Mouse (Mus musculus) forebrain, embryonic 10.5 days (tissue): ENCODE data around the gene Tedc1. TPM values are rescaled to one million over a fixed set of nuclear protein-coding genes. Genes with fewer than 3 reads are reported as not detected.

Source experiments
- DNase-seq: peaks from one replicate; pipeline ENCODE4 v3.0.0-alpha.2; 2017; ENCODE audit warnings: low spot score; ENCODE audit errors: extremely low spot score
- H3K27ac ChIP-seq: fragments of 300-500 bp; sonication (generic); 2 replicates; pipeline ENCODE4 v1.5.1; 2016; ENCODE audit warnings: mild to moderate bottlenecking
- H3K27me3 ChIP-seq: fragments of 300-500 bp; sonication (generic); 2 replicates; pipeline ENCODE4 v1.6.1; 2016; ENCODE audit warnings: mild to moderate bottlenecking; ENCODE audit not compliant: poor library complexity, severe bottlenecking
- H3K36me3 ChIP-seq: fragments of 300-500 bp; sonication (generic); replicated peaks from 2 replicates; pipeline ENCODE4 v1.6.1; 2016; ENCODE audit warnings: mild to moderate bottlenecking, moderate library complexity
- H3K4me1 ChIP-seq: fragments of 300-500 bp; sonication (generic); 2 replicates; pipeline ENCODE4 v1.6.1; 2016
- H3K4me3 ChIP-seq: fragments of 300-500 bp; sonication (generic); 2 replicates; pipeline ENCODE4 v1.5.1; 2016; ENCODE audit warnings: mild to moderate bottlenecking, moderate library complexity
- H3K9me3 ChIP-seq: fragments of 300-500 bp; sonication (generic); 2 replicates; pipeline ENCODE4 v1.6.1; 2016; ENCODE audit warnings: mild to moderate bottlenecking, moderate library complexity
- WGBS: fragments of 180-500 bp; shearing (Covaris S2); methylation state at CpG from one replicate; pipeline ENCODE4 v1.1.7; 2016; 5-methylcytosine and 5-hydroxymethylcytosine counted together
- polyA plus RNA-seq: library from polyadenylated mRNA; unstranded; fragments of >200 nt; fragmentation: Nextera tagmentation; extraction: Ambion mirVana; gene quantifications from 2 replicates; pipeline ENCODE4 v1.2.1, GENCODE M21; 2016

The Tedc1 gene
- polyA plus RNA-seq, 1 experiment from 2014 or later: 66.4 TPM

DNA sequence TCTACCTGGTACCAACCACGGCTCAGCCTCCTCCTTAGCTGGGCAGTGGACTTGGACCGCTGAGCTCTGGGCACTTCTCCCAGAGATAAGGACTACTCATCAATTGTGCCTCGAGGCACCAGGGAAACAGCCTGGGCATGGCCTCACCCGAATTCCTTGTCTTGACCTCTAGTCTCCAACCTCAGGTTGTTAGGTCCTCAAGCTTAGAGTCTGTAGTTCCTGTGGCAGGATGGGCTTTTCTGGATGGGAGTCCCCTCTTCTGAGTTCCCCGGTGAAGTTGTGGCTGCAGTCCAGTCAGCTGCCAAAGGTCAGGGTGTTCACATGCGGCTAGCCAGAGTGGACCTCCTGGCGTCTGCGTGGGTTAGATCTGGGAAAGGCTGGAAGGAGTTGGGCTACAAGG is 5.2 kb upstream of the Tedc1 start:
- no peaks in the 10 kb centered on the region for H3K9me3 ChIP-seq
- peaks cover 90% of the 10 kb centered on the region for H3K27me3 ChIP-seq
- no peak overlapping the region for H3K27ac ChIP-seq
- peaks cover 63% of the 10 kb centered on the region for H3K4me1 ChIP-seq
- H3K4me3 ChIP-seq: no peak overlapping the region
- H3K36me3 ChIP-seq: no peaks in the 10 kb centered on the region
- DNase-seq: no peak
- WGBS: 82% methylated on average over 8 of the region's 8 CpGs

DNA sequence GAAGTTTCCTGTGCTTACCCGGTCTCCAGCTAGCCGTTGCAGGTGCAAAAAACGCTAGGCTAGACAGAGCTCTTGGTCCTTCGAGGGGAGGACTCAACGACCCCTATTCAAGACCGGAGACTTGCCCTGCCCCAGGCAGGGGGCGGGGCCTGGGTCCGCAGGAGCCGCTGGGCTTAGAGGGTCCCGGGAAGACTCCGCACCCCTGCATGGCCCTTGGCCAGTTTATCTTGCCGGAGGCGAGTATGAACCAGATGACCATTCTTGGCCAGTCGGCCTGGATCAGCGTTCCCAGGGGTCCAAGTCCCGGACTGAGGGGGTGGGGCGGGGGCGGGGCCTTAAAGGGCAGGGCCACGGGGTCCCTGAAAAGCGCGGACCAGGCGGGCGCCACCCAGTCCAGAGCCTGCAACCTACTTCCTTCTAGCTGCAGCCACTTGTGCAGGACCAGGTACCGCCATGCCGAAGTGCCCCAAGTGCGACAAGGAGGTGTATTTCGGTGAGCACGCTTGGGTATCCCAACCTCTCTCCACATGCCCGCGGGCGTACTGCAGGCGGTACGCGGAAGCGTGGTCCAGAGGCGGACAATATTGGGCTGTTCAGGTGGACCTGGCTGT is 4.5 kb upstream of the Tedc1 start:
- Histone ChIP-seq H3K4me3 (peak overlapping the region; percentile 63), H3K4me1 (peaks cover 59% of the 10 kb centered on the region), H3K9me3 (no peaks in the 10 kb centered on the region), H3K36me3 (no peaks in the 10 kb centered on the region), H3K27ac (peak overlapping the region; percentile 78), H3K27me3 (peaks cover 83% of the 10 kb centered on the region)
- under 1% methylated on average over 36 of the region's 36 CpGs for WGBS
- peak; percentile 58 for DNase-seq

DNA sequence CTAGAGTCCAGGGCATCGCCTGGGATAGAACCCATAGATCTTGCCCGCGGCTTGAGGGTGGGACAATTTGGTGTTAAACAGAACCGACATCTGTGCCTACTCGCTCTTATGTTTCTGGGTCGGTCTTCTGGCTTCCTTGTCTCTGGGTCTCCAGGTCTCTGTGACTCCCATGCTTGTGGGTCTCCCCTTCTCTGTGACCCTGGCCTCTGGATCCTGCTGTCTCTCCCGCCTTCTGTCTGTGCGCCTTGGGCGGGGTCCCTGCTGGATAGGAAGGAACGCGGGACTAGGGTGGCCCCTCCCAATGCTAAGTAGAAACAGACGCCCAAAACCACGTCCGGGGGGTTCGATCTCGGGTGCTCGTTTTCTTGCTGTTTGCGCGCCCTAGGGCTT is 4.0 kb upstream of the Tedc1 start:
- Histone ChIP-seq H3K27me3 (peaks cover 78% of the 10 kb centered on the region), H3K27ac (peak overlapping the region; percentile 78), H3K4me3 (peak overlapping the region; percentile 63), H3K9me3 (no peaks in the 10 kb centered on the region), H3K36me3 (no peaks in the 10 kb centered on the region), H3K4me1 (peaks cover 62% of the 10 kb centered on the region)
- 23% methylated on average over 19 of the region's 19 CpGs for WGBS
- DNase-seq: no peak

DNA sequence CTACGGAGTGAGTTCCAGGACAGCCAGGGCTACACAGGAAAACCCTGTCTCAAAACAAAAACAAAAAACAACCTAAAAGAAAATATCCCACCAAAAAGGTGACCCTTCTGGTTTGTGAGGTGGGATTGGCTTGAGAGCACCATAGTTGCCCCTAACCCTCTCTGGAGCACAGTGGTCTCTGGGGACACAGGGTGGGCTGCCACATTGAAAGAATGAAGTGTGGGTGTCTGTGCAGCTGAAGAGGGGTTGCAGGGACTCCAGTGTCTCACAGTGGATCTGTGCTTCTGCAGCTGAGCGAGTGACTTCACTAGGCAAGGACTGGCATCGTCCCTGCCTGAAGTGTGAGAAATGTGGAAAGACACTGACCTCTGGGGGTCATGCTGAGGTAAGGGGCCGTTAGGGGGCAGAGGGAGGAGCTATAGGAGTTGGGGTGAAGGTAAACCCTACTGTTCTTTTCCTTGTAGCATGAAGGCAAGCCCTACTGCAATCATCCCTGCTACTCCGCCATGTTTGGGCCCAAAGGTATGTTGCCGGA is 3.2 kb upstream of the Tedc1 start:
- no peak overlapping the region for H3K4me3 ChIP-seq
- H3K4me1 ChIP-seq: peaks cover 64% of the 10 kb centered on the region
- peaks cover 70% of the 10 kb centered on the region for H3K27me3 ChIP-seq
- no peaks in the 10 kb centered on the region for H3K9me3 ChIP-seq
- H3K27ac ChIP-seq: no peak overlapping the region
- WGBS: 84% methylated on average over 6 of the region's 6 CpGs
- H3K36me3 ChIP-seq: peaks cover 6% of the 10 kb centered on the region
- no peak for DNase-seq

DNA sequence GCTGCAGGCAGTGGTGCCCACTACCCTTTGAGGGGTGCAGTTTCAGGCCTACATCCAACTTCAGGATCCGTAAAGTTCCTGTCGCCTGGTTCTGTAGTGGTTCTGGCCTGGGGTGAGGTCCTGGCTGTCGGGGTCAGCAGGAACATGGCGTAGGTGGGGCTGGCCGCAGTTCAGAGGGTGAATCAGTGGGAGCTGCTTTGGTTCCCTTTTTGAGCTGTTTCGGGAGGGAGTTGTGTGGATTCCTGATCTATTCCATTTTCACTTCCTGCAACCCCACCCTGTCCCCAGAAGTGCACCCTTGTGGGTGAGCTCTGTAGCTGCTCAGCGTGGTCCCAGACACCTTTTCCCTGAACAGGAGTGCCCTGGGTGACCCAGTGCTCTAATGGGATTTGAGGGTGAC is 2.2 kb upstream of the Tedc1 start:
- DNase-seq: no peak
- Histone ChIP-seq H3K27ac (no peak overlapping the region), H3K36me3 (peaks cover 12% of the 10 kb centered on the region), H3K4me3 (no peak overlapping the region), H3K4me1 (peaks cover 57% of the 10 kb centered on the region), H3K9me3 (no peaks in the 10 kb centered on the region), H3K27me3 (peaks cover 61% of the 10 kb centered on the region)
- WGBS: 91% methylated on average over 7 of the region's 7 CpGs

DNA sequence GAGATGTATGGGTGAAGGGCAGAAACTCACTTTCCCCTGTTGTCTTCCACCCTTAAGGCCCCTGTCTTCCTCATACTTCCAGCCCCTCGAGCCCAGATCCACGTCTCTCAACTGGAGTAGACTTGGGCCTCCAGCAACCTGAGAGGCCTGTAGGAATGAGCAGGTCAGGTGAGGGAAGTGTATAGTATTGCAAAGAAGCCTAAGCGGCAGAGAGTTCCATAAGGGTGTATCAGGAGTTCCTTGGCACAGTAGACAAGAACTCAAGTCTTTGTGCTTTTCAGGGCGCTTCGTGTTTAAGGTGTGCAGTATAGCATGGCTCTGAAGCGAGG is 1.5 kb upstream of the Tedc1 start:
- Histone ChIP-seq H3K36me3 (peaks cover 19% of the 10 kb centered on the region), H3K4me1 (peaks cover 51% of the 10 kb centered on the region), H3K27me3 (peaks cover 53% of the 10 kb centered on the region), H3K4me3 (peak overlapping the region; percentile 80; the same call in 1 of the 2 replicates), H3K27ac (peak overlapping the region; percentile 87; the same call in 1 of the 2 replicates), H3K9me3 (no peaks in the 10 kb centered on the region)
- WGBS: 80% methylated on average over 6 of the region's 6 CpGs
- DNase-seq: no peak

DNA sequence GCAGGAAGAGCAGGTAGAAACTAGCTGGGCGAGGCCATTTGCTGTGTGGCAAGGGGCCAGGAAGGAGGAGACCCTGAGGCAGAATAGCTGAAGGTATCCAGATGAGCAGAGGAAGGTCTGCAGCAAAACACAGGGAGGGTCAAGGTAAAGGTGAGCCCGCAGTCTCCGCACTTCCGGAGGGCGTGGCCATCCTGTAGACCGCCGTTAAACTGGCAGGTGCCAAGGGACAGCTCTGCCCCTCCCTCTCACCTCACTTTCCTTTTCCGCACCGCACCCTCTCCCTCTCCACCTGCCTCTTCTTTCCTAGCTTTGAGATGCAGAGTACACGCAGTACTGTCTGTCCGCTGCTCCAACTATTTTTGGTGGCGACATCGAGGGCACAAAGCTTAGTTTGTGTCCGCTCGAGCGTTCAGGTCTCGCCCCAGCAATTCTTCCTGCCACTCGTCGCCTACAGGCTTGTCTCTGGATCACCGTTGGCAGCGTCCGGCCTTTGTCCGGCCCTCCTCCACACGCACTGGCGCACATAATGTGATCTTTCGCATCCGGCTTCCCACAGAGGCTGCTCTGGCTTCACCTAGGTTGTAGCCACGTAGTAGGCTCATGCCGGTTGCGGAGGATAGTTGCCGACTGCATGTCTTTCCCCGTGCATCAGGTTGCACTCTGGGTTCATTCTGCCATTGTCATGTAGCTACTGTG is 997 bp upstream of the Tedc1 start:
- H3K27me3 ChIP-seq: peaks cover 48% of the 10 kb centered on the region
- DNase-seq: peak; percentile 59
- peaks cover 25% of the 10 kb centered on the region for H3K36me3 ChIP-seq
- peak overlapping the region; percentile 80 for H3K4me3 ChIP-seq
- no peaks in the 10 kb centered on the region for H3K9me3 ChIP-seq
- peak overlapping the region; percentile 87 for H3K27ac ChIP-seq
- WGBS: 5% methylated on average over 32 of the region's 32 CpGs
- H3K4me1 ChIP-seq: peaks cover 51% of the 10 kb centered on the region

DNA sequence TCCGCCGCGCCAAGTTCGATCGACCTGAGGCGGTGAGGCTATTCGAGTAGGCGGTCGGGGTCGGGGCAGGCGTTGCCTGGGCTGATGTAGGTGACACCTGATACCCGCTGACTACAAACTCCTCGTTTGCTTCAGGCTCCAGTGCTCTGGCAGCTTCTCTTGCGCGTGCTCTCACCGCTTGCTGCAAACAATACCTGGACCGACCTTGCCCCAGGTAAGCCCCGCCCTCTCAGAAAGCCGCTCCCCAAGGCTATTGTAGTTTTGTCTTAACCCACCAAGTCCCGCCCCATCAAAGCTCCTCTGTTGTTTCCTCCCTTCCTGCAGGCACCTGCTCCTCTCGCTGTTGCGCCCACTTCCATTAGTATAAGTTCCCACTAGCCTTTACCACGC is 314 bp downstream of the Tedc1 start:
- Histone ChIP-seq H3K36me3 (peaks cover 38% of the 10 kb centered on the region), H3K27me3 (peaks cover 35% of the 10 kb centered on the region), H3K9me3 (no peaks in the 10 kb centered on the region), H3K27ac (peak overlapping the region; percentile 87), H3K4me3 (peak overlapping the region; percentile 80), H3K4me1 (peaks cover 43% of the 10 kb centered on the region)
- under 1% methylated on average over 23 of the region's 23 CpGs for WGBS
- no peak for DNase-seq

DNA sequence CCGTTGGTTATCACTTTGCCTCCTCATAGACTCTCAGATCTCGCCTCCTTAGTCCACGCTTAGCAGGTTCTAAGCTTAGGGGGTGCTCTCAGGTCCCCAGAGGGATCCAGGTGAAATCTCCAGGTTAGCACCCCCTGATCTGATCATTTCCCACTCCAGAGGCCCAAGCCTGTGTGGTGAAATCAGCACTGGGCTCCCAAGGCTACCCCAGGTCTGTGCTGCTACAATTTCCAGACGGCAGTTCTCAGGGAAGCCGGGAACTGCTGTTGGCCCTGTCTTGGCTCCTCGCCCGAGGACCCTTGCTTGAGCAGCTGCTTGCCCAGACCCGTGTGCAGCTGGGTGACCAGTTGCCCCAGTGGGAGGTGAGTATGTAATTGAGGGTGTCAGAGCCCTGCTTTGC is 781 bp downstream of the Tedc1 start:
- H3K27ac ChIP-seq: peak overlapping the region; percentile 87
- WGBS: 43% methylated on average over 8 of the region's 8 CpGs
- peak overlapping the region; percentile 80 for H3K4me3 ChIP-seq

DNA sequence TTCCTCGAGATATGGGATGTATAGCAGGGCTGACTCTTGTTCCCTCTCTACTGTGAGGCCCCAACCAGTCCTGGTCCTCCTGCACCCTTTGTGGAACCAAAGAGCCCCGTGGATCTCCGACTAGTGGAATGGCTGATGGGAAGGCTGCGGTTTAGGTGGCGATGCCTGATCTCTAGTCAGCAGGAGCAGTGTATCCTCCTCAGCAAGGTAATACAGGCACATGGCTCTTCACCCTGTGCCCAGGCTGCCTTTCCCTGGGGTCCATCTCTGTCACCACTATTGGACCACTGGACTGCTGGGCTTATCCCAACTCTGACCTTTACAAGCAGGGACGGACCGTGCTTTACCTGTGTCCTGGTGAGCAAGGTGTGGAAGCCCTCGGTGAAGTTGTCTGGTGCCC is 1.3 kb downstream of the Tedc1 start:
- WGBS: 93% methylated on average over 8 of the region's 8 CpGs
- H3K36me3 ChIP-seq: peaks cover 47% of the 10 kb centered on the region
- H3K27ac ChIP-seq: no peak overlapping the region
- H3K9me3 ChIP-seq: no peaks in the 10 kb centered on the region
- H3K4me1 ChIP-seq: peaks cover 33% of the 10 kb centered on the region
- no peak for DNase-seq
- H3K27me3 ChIP-seq: peaks cover 27% of the 10 kb centered on the region
- H3K4me3 ChIP-seq: peak overlapping the region; percentile 80

More for the DNA sequence above, 781 bp downstream of the Tedc1 start:
- Histone ChIP-seq H3K36me3 (peaks cover 42% of the 10 kb centered on the region), H3K27me3 (peaks cover 32% of the 10 kb centered on the region), H3K4me1 (peaks cover 38% of the 10 kb centered on the region), H3K9me3 (no peaks in the 10 kb centered on the region)
- DNase-seq: no peak

DNA sequence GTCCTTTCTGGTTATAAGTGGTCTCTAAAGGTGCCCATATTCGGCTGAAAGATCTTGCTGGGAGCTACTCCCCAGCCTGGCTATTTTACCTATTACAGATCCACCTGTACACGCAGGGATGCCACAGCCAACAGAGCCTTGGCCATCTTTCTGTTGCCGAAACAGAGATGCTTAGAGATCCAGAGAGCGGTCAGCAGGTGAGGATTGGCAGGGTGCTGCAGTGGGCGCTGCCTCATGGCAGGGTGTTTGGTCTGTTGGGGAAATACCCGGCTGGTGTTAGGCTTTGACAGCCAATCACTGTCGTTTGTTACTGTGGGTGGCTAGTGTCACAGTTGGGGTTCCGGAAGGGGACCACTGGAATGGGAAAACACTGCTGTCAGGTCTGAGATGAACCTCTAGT is 1.8 kb downstream of the Tedc1 start:
- Histone ChIP-seq H3K27me3 (peaks cover 22% of the 10 kb centered on the region), H3K27ac (no peak overlapping the region), H3K4me1 (peaks cover 31% of the 10 kb centered on the region), H3K4me3 (no peak overlapping the region), H3K9me3 (no peaks in the 10 kb centered on the region), H3K36me3 (peaks cover 52% of the 10 kb centered on the region)
- no peak for DNase-seq
- WGBS: 94% methylated on average over 8 of the region's 8 CpGs

DNA sequence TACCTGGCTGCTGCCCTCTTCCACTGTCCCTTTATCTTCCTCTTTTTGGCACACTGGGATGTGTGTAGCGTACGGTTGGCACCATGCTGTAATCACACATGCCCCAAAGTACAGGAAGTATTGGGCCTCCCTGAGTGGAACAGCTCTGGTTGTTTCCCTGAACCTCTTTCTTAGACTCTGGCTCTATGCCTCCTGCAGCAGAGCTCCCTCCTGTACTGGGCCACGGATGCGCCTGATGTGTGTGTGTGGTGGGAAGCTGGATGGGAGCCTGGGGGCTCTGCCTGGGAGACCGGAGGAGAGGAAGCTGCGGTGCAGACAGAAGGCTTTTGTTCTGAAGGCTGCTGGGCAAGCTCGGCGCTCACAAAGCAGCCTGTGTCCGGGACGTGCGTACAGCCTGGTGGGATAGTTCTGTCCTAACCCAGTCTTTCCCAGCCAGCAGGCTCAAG is 7.4 kb downstream of the Tedc1 start:
- Histone ChIP-seq H3K4me1 (0 out of 2 replicates have a peak, but pooled peaks cover 7% of the 10 kb centered on the region), H3K9me3 (no peaks in the 10 kb centered on the region), H3K27ac (peak overlapping the region; percentile 62), H3K36me3 (peaks cover 68% of the 10 kb centered on the region), H3K4me3 (no peak overlapping the region), H3K27me3 (no peaks in the 10 kb centered on the region)
- WGBS: 74% methylated on average over 11 of the region's 11 CpGs
- no peak for DNase-seq

DNA sequence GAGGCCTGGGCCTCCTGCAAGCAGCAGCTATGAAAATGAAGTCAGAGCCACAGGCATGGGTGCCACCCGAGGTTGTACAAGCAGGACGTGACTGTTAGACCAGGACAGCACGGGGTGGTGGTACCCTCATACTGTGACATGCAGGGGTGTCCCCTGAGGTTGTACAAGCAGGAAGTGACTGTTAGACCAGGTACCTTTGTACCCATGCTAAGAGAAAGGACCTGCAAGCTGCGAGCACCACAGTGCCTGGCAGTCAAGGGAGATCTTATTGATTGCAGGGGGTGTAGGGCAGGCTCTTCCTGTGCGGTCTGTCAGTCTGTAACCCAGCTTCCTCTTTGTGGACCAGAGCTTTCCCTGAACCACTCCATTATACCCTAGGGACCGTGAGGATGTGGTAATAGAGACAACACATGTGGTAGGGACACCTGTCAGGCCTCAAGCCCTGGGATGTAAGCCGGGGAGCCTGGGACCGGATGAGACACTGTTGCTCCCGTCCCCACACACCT is 11.9 kb downstream of the Tedc1 start:
- H3K4me3 ChIP-seq: no peak overlapping the region
- peaks cover 26% of the 10 kb centered on the region for H3K36me3 ChIP-seq
- DNase-seq: no peak
- H3K9me3 ChIP-seq: no peaks in the 10 kb centered on the region
- no peaks in the 10 kb centered on the region for H3K27me3 ChIP-seq
- H3K4me1 ChIP-seq: 0 out of 2 replicates have a peak, but pooled peaks cover 7% of the 10 kb centered on the region
- H3K27ac ChIP-seq: no peak overlapping the region
- WGBS: 91% methylated on average over 9 of the region's 9 CpGs
